Mouse (Mus musculus): Measurements from ENCODE around the gene Scfd2. TPM values are rescaled to one million over a fixed set of nuclear protein-coding genes. Genes with fewer than 3 reads are reported as not detected.

The Scfd2 gene
- polyA plus RNA-seq, 1 experiment from 2014 or later: 18.1 TPM

DNA sequence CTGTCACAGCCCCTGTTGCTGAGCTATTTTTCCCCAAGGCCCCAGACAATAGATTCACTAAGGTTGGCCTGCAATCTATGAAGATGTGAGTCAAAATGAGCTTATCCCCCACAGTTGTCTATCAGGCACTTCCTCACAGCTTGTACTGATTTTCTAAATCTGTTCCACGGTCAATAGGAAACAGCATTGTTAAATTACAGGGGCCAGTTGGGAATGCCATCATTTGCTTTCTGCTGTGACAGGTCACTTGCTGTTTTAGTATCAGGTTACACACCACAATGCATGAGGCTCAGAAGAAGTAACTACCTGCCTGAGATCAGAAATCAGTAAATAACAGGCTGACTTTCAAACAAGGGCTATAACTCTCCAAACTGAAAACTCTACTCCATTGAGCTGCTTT is 168.3 kb downstream of the Scfd2 start:
- no peak for ATAC-seq
- no peak overlapping the region for H3K9ac ChIP-seq (ENCODE audit: low read depth, low read length)
- no peaks in the 10 kb centered on the region for H3K27me3 ChIP-seq (ENCODE audit: control insufficient read depth, insufficient read depth, low read depth, low read length)
- H3K4me2 ChIP-seq (ENCODE audit: low read length): no peak overlapping the region
- no peaks in the 10 kb centered on the region for H3K9me3 ChIP-seq (replicated peaks; ENCODE audit: control insufficient read depth, low read length, poor library complexity, severe bottlenecking)
- peaks cover 5% of the 10 kb centered on the region for H3K4me1 ChIP-seq (ENCODE audit: control insufficient read depth, insufficient read depth, low read length)
- H3K27ac ChIP-seq (ENCODE audit: low read length): no peak overlapping the region
- no peaks in the 10 kb centered on the region for H3K36me3 ChIP-seq (ENCODE audit: control insufficient read depth, insufficient read depth, low read length)
- no peak overlapping the region for H3K4me3 ChIP-seq (ENCODE audit: low read depth, low read length)
- 38% methylated on average over 1 of the region's 1 CpGs for WGBS

DNA sequence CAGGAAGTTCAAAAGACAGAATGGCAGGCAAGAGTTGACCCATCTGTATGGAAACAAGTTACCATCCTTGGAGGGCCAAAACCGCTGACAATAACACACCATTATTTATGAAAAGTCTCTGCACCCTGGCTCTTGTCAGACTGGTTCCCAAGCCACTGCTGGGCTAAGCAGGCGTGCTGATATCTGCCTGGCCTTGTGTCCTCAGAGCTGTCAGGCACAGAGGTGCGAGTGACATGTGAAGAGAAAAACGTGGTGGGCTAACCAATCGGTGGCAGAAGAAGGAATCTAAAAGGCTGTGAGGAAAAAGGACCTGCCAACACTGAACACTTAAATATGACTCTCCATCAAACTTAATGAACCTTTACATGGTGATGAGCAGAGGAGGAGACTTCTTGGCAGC is 170.0 kb downstream of the Scfd2 start:
- no peaks in the 10 kb centered on the region for H3K36me3 ChIP-seq (ENCODE audit: control insufficient read depth, insufficient read depth, low read length)
- no peak overlapping the region for H3K4me3 ChIP-seq (ENCODE audit: low read depth, low read length)
- ATAC-seq: no peak
- H3K9ac ChIP-seq (ENCODE audit: low read depth, low read length): no peak overlapping the region
- no peaks in the 10 kb centered on the region for H3K27me3 ChIP-seq (ENCODE audit: control insufficient read depth, insufficient read depth, low read depth, low read length)
- H3K27ac ChIP-seq (ENCODE audit: low read length): no peak overlapping the region
- H3K4me1 ChIP-seq (ENCODE audit: control insufficient read depth, insufficient read depth, low read length): peaks cover 3% of the 10 kb centered on the region
- WGBS: 91% methylated on average over 5 of the region's 5 CpGs
- H3K9me3 ChIP-seq (replicated peaks; ENCODE audit: control insufficient read depth, low read length, poor library complexity, severe bottlenecking): no peaks in the 10 kb centered on the region
- H3K4me2 ChIP-seq (ENCODE audit: low read length): no peak overlapping the region

DNA sequence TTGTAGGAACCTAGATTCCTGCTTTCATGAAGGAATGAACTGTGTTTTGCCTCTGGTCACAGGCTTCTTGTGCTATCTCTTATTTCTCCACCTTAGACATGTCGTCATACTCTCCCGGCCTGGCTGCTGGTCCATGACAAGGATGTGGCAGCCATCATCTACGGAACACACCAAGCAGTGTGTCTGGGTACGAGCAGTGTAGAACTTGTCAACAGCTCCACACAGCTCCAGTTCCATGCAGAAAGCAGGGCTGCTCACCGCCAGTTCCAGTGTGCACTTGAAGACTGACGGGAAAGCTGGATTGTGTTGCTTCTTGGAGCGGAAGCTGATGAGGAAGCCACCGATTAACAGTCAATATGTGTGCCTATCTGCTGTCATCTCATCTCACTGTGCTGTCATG is 173.5 kb downstream of the Scfd2 start:
- H3K9ac ChIP-seq (ENCODE audit: low read depth, low read length): no peak overlapping the region
- no peak overlapping the region for H3K27ac ChIP-seq (ENCODE audit: low read length)
- no peak overlapping the region for H3K4me2 ChIP-seq (ENCODE audit: low read length)
- no peaks in the 10 kb centered on the region for H3K27me3 ChIP-seq (ENCODE audit: control insufficient read depth, insufficient read depth, low read depth, low read length)
- H3K9me3 ChIP-seq (replicated peaks; ENCODE audit: control insufficient read depth, low read length, poor library complexity, severe bottlenecking): no peaks in the 10 kb centered on the region
- no peak for ATAC-seq
- H3K36me3 ChIP-seq (ENCODE audit: control insufficient read depth, insufficient read depth, low read length): no peaks in the 10 kb centered on the region
- no peak overlapping the region for H3K4me3 ChIP-seq (ENCODE audit: low read depth, low read length)
- 92% methylated on average over 8 of the region's 8 CpGs for WGBS
- no peaks in the 10 kb centered on the region for H3K4me1 ChIP-seq (ENCODE audit: control insufficient read depth, insufficient read depth, low read length)

DNA sequence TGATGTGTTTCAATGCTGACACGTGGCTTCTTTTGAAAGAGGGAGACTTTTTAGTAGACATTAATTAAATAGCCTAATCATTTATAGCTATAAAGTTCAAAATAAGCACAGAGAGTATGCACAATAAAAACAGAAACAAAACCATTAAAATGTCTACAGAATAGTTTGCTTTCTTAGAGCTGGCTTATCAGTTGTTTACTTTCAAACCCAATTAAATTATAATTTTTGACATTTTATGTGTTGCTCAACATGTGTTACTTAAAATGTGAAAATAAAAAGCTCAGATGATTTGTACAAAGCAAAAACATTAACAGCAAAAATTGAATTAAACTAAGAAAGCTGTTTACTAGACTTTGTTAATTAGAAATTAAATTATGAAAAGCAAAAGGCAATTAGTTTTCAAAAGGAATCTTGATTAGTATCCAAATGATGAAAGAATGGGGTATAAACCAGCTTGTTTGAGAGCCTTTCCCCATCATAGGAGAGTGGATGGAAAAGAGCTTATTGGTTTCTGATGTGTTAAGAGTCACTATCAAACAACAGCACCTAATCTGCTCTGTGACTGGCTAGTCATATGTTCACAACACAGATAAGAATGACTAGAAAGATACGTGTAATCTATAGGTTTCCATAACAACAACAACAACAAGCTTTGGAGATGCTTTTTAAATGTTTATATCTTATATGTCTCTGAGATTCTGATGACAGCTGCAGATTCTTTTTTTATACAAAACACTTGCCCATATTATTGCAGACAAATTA is 176.0 kb downstream of the Scfd2 start:
- Histone ChIP-seq H3K4me2 (ENCODE audit: low read length) (no peak overlapping the region), H3K36me3 (ENCODE audit: control insufficient read depth, insufficient read depth, low read length) (no peaks in the 10 kb centered on the region), H3K4me1 (ENCODE audit: control insufficient read depth, insufficient read depth, low read length) (no peaks in the 10 kb centered on the region), H3K4me3 (ENCODE audit: low read depth, low read length) (no peak overlapping the region), H3K9me3 (replicated peaks; ENCODE audit: control insufficient read depth, low read length, poor library complexity, severe bottlenecking) (no peaks in the 10 kb centered on the region), H3K9ac (ENCODE audit: low read depth, low read length) (no peak overlapping the region), H3K27me3 (ENCODE audit: control insufficient read depth, insufficient read depth, low read depth, low read length) (no peaks in the 10 kb centered on the region), H3K27ac (ENCODE audit: low read length) (no peak overlapping the region)
- WGBS: 80% methylated on average over 2 of the region's 2 CpGs
- no peak for ATAC-seq

DNA sequence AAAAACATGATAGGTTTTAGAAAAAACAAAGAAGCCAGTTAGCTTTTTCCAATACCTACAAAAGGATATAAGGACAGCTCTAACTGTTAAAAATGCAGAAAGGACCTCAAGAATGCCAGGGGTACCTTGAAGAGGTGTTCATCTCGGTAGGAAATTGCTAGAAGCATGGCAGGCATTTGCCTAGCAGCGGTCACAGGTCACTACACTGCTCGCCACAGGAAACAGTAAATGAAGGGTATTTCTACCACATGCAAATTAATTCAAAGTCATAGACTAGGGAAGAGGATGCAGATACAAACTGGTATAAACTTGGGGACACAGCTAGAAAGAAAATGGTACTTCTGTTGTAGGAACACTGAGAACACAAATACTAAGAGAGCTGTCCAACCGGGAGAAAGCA is 180.7 kb downstream of the Scfd2 start:
- Histone ChIP-seq H3K9me3 (replicated peaks; ENCODE audit: control insufficient read depth, low read length, poor library complexity, severe bottlenecking) (no peaks in the 10 kb centered on the region), H3K4me2 (ENCODE audit: low read length) (no peak overlapping the region), H3K27ac (ENCODE audit: low read length) (no peak overlapping the region), H3K27me3 (ENCODE audit: control insufficient read depth, insufficient read depth, low read depth, low read length) (no peaks in the 10 kb centered on the region), H3K36me3 (ENCODE audit: control insufficient read depth, insufficient read depth, low read length) (no peaks in the 10 kb centered on the region), H3K4me3 (ENCODE audit: low read depth, low read length) (no peak overlapping the region), H3K4me1 (ENCODE audit: control insufficient read depth, insufficient read depth, low read length) (no peaks in the 10 kb centered on the region), H3K9ac (ENCODE audit: low read depth, low read length) (no peak overlapping the region)
- ATAC-seq: no peak
- 87% methylated on average over 4 of the region's 4 CpGs for WGBS

DNA sequence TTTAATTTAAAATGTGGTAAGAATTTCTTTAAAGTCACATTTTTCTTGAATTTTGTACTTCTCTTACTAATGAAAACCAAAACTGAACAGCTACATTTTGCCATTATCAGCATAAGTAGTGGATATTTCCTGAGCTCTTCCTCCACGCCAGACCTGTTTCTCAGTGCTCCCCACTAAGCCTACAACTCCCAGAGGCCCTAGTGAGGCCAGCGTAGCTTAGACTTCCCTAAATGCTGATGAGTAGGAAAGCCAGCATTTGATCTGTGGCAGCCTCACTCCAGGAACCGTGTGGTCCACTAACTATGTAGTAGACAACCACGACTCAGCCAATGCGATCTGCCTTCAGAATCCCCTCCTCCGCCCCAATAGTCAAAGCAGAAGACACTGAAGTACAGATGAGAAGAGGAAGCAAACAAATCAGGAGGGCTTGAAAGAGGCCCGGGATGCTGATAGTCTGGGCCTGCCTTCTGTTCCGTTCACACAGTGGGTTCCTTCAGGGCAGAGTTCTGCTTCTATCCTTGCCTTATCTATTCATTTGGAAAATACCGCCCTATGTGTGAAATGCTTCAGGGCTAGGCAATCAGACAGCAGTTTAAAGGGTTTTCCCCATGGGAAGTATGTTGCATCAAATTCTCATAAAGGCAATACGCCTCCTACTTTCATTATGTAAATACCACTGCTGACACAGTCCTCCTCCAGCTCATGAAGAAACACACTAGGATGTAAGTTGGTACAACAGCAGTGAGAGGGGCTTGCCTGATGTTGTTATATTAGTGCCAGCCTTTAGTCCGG is 183.3 kb downstream of the Scfd2 start:
- Histone ChIP-seq H3K36me3 (ENCODE audit: control insufficient read depth, insufficient read depth, low read length) (no peaks in the 10 kb centered on the region), H3K27me3 (ENCODE audit: control insufficient read depth, insufficient read depth, low read depth, low read length) (no peaks in the 10 kb centered on the region), H3K9me3 (replicated peaks; ENCODE audit: control insufficient read depth, low read length, poor library complexity, severe bottlenecking) (no peaks in the 10 kb centered on the region), H3K4me2 (ENCODE audit: low read length) (no peak overlapping the region), H3K4me1 (ENCODE audit: control insufficient read depth, insufficient read depth, low read length) (no peaks in the 10 kb centered on the region), H3K9ac (ENCODE audit: low read depth, low read length) (no peak overlapping the region), H3K27ac (ENCODE audit: low read length) (no peak overlapping the region), H3K4me3 (ENCODE audit: low read depth, low read length) (no peak overlapping the region)
- ATAC-seq: no peak
- 65% methylated on average over 11 of the region's 11 CpGs for WGBS

DNA sequence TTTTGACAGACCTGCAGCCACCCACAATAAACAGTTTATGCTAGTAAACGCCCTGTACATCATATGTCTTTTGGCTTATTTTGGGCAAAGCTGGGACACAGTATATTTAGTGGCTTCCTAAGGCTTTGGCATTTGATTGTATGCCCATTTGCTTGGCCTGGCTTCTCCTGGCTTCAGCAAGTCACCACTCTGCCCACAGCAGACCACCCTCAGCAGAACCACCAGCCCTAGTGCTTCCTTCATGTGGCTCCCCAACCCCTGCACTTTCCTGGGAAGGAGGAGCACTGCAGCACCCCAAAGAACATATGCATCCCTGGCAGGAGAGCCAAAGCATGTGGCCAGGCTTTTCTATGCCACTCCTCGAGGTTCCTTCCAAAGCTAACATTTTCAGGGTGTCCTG is 188.5 kb downstream of the Scfd2 start:
- ATAC-seq: no peak

DNA sequence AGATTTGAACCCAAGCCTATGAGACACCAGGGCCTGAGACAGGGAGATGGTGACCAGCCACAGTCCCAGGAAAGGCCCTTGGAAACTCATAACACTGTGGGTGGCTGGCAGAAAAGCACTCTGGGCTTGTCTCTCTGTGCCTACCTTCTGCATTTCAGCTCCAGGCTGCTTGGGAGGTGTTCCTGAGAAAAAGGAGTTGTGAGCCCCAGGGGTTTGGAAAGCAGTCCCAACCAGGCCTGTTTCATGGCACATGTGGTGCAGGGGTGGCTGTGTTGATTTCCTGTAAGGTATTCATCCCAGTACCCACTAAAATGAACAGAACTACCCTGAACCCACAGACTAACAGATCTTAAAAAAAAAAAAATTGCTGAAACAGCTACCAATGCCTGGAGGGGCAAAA is 189.0 kb downstream of the Scfd2 start:
- Histone ChIP-seq H3K36me3 (ENCODE audit: control insufficient read depth, insufficient read depth, low read length) (no peaks in the 10 kb centered on the region), H3K27me3 (ENCODE audit: control insufficient read depth, insufficient read depth, low read depth, low read length) (no peaks in the 10 kb centered on the region), H3K4me2 (ENCODE audit: low read length) (no peak overlapping the region), H3K4me1 (ENCODE audit: control insufficient read depth, insufficient read depth, low read length) (no peaks in the 10 kb centered on the region), H3K9ac (ENCODE audit: low read depth, low read length) (no peak overlapping the region), H3K4me3 (ENCODE audit: low read depth, low read length) (no peak overlapping the region), H3K9me3 (replicated peaks; ENCODE audit: control insufficient read depth, low read length, poor library complexity, severe bottlenecking) (no peaks in the 10 kb centered on the region), H3K27ac (ENCODE audit: low read length) (no peak overlapping the region)
- ATAC-seq: no peak

More for the DNA sequence above, 188.5 kb downstream of the Scfd2 start:
- H3K9me3 ChIP-seq (replicated peaks; ENCODE audit: control insufficient read depth, low read length, poor library complexity, severe bottlenecking): no peaks in the 10 kb centered on the region
- 68% methylated on average over 2 of the region's 2 CpGs for WGBS
- H3K4me1 ChIP-seq (ENCODE audit: control insufficient read depth, insufficient read depth, low read length): no peaks in the 10 kb centered on the region
- no peaks in the 10 kb centered on the region for H3K27me3 ChIP-seq (ENCODE audit: control insufficient read depth, insufficient read depth, low read depth, low read length)
- H3K27ac ChIP-seq (ENCODE audit: low read length): no peak overlapping the region
- no peak overlapping the region for H3K9ac ChIP-seq (ENCODE audit: low read depth, low read length)
- no peak overlapping the region for H3K4me2 ChIP-seq (ENCODE audit: low read length)
- H3K36me3 ChIP-seq (ENCODE audit: control insufficient read depth, insufficient read depth, low read length): no peaks in the 10 kb centered on the region
- H3K4me3 ChIP-seq (ENCODE audit: low read depth, low read length): no peak overlapping the region

DNA sequence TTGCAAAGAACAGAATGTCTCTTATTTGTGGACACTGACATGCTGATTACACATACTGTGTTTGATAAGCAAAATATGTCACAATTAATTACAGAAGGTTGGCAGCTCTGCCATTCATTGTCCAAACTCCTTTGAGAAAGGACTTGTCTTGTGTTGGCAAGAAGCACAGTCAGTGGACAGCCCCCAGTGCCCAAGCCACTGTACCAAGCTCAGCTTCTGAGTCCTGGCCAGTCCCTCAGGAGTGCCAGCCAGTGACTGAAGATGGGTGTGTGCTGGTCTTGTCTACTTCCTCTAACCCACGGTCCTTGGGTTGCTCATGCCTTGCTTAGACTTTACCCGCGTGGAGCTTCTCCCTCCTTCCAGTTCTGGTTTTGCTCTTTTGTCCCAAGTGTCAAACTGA is 194.1 kb downstream of the Scfd2 start:
- no peak overlapping the region for H3K9ac ChIP-seq (ENCODE audit: low read depth, low read length)
- H3K4me2 ChIP-seq (ENCODE audit: low read length): no peak overlapping the region
- no peak overlapping the region for H3K4me3 ChIP-seq (ENCODE audit: low read depth, low read length)
- 95% methylated on average over 3 of the region's 3 CpGs for WGBS
- H3K36me3 ChIP-seq (ENCODE audit: control insufficient read depth, insufficient read depth, low read length): no peaks in the 10 kb centered on the region
- no peak for ATAC-seq
- H3K27ac ChIP-seq (ENCODE audit: low read length): no peak overlapping the region
- H3K9me3 ChIP-seq (replicated peaks; ENCODE audit: control insufficient read depth, low read length, poor library complexity, severe bottlenecking): no peaks in the 10 kb centered on the region
- no peaks in the 10 kb centered on the region for H3K27me3 ChIP-seq (ENCODE audit: control insufficient read depth, insufficient read depth, low read depth, low read length)
- no peaks in the 10 kb centered on the region for H3K4me1 ChIP-seq (ENCODE audit: control insufficient read depth, insufficient read depth, low read length)
